Mouse (Mus musculus): ENCODE results near the gene Tbx2.

Tbx2 gene

DNA sequence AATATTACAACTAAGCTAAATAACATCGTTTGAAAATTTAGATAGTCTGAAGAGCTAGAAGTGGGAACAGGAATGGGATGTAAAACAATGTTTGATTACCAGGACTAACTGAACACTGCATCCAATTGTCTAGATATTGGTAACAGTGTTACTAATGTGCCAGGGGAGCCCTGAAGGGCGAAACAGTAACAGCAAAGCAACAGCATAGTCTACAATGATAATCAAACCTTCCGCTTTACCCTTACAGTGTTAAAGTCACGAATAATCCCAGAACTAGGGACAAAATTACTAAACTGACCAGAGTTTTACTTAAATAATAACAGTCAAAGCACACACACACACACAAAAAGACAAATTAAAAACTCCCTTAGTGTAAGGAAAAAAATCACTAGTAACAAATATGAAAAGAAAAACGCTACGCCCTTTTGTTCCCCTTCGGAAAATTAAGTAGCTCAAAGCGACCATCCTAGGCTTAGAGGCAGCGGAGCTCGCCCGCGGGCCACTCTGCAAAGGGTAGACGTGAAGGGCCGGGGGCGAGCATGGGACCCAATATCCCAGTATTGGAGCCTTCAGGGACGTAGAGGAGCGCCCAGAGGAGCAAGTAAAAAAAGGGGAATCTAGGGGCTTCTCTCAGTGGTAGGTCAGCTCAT lies 55.6 kb downstream of the Tbx2 start:
- no peak for DNase-seq (ENCODE audit: low spot score in 2 of 2)

GRCm38 (mm10) chr11:85888451-85888961 lies 56.2 kb downstream of the Tbx2 start:
- DNase-seq (ENCODE audit: low spot score in 2 of 2) = no peak

- DNase-seq (ENCODE audit: low spot score in 2 of 2) = no peak
Observed at GRCm38 (mm10) chr11:85889056-85889729, 56.8 kb downstream of the Tbx2 start.

- no peak for DNase-seq (ENCODE audit: low spot score in 2 of 2)
Observed at GRCm38 (mm10) chr11:85889730-85890562, 57.6 kb downstream of the Tbx2 start.

DNA sequence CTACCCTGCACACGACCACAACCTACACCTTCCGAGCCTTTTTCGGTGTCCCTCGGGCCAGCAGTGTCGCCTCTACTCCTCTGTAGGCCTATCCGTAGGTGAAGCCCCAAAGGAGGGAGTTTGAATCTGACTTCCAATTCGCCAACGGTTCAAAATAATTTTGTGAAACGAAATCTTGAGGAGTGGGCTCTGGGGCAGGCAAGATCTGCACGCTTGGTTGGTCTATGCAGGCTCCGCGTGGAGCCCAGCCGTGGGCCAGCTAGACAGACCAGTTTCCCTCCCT lies 58.2 kb downstream of the Tbx2 start:
- DNase-seq (ENCODE audit: low spot score in 2 of 2) = no peak

DNA sequence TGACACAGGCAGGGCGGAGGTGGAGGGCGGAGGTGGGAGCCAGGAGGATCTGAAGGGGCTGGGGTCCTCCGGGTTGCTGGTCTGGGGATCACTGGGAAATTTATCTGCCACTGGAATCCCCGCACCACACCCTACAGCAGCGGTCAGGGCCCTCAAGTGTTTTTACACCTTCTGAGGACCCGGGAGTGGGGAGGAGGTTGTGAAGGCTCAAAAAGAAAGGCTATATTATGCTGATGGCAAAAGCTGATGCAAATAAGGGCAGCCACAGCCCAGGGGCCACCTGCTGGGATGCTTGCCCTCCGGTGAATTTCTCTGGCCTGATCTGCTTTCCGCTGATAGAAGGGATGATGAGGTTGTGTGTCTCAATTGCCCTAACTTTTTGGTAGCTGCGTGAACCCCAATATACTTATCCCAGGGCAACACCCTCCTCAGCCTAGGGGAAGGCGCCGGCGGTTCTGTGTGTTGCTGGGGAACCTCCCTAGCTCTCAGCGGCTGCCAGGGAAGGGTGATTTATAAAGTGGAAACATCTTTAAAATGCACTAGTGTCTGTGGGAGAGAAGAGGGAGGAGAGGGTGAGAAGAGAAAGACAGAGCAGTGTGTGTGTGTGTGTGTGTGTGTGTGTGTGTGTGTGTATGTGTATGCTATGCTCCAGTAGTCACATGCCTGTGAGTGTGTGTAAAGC lies 58.8 kb downstream of the Tbx2 start:
- no peak for DNase-seq (ENCODE audit: low spot score in 2 of 2)

Data from left cerebral cortex, adult 9 months (tissue).